ENCODE assay signal across 17 mouse cellular contexts in the genomic region with DNA sequence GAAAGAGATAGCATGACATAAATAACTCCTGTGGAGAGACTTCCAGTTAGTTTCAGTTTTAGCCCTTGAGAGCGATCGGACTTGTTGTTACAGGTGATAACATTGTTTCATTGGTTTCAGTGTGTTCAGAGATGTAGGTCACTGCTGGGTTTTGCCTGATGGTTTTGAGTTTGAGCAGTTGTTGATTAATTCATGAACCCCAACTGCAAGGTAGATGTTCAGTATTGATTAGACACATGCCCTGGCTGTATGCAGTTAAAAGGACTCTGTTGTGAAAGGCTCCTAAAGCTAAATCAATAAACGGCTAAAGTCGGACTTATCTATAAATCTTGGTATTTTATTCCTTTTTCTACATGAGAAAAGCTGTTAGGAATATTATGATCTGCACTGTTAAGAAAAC.
DNase-seq lines count a peak whose midpoint lies in the region; ATAC-seq and TF ChIP-seq lines count a peak whose summit lies in the region.
"Had no signal": no experiment of that assay in that cellular context is flagged by ENCODE, and none has a peak within 500 bp of the region (broad histone marks: within the 10 kb centered on the region; RNA-seq: fewer than 3 reads in every experiment).

No protein-coding gene starts in this region.

- intact Hi-C loops in heart, postnatal 36 days (cut with DNase I): no loop called here

- no peak for TF ChIP-seq POLR2A in liver, adult 2 months (IDR thresholded peaks at IDR 0.05; ENCODE audit: extremely low read depth, insufficient read depth, low read length)

- H3K4me1 ChIP-seq in heart, embryonic 13.5 days: peaks cover 51% of the 10 kb centered on the region
- peaks cover 43% of the 10 kb centered on the region for H3K4me1 ChIP-seq in heart, embryonic 16.5 days (ENCODE audit: control insufficient read depth, insufficient read depth, low read length)
- peaks cover 32% of the 10 kb centered on the region for H3K4me1 ChIP-seq in liver, adult 2 months (ENCODE audit: control insufficient read depth, insufficient read depth, low read length)
- H3K4me1 ChIP-seq in liver, embryonic 12.5 days: peaks cover 27% of the 10 kb centered on the region

- H3K9ac ChIP-seq in heart, embryonic 13.5 days: 0 out of 2 replicates have a peak overlapping the region, but pooled peaks have one; percentile 61
- H3K9ac ChIP-seq in heart, embryonic 16.5 days (ENCODE audit: low read length): peak overlapping the region; percentile 11; the same call in 1 of the 2 replicates
- no peak overlapping the region for H3K9ac ChIP-seq in liver, adult 2 months (ENCODE audit: low read depth, low read length)
- no peak overlapping the region for H3K9ac ChIP-seq in liver, embryonic 12.5 days
- H3K9ac ChIP-seq: embryonic facial prominence, embryonic 12.5 days; embryonic facial prominence, embryonic 15.5 days; forebrain, postnatal 0 days; hindbrain, embryonic 14.5 days had no signal

- no peak for TF ChIP-seq CTCF in liver, adult 2 months (IDR thresholded peaks at IDR 0.05; ENCODE audit: low read depth, low read length)

- ATAC-seq in heart, embryonic 13.5 days (ENCODE audit: extremely low read depth, insufficient number of reproducible peaks, low FRiP score, low TSS enrichment): no peak
- no peak for ATAC-seq in heart, embryonic 16.5 days (replicated peaks; ENCODE audit: extremely low read depth, insufficient read depth, low FRiP score)
- ATAC-seq in liver, embryonic 12.5 days: no peak
- ATAC-seq: CD4-positive, CD25-positive, alpha-beta regulatory T cell, adult 4 months; forebrain, embryonic 14.5 days; forebrain, postnatal 0 days; hindbrain, postnatal 0 days; inflammation-experienced regulatory T-cells, adult 6 months had no signal

- H3K4me3 ChIP-seq in heart, embryonic 13.5 days: peak overlapping the region; percentile 19
- H3K4me3 ChIP-seq in heart, embryonic 16.5 days (ENCODE audit: low read length): peak overlapping the region; percentile 21; the same call in 1 of the 2 replicates
- H3K4me3 ChIP-seq in liver, adult 2 months (ENCODE audit: insufficient read depth, low read depth, low read length): no peak overlapping the region
- H3K4me3 ChIP-seq in liver, embryonic 12.5 days: no peak overlapping the region
- H3K4me3 ChIP-seq: embryonic facial prominence, embryonic 12.5 days; embryonic facial prominence, embryonic 15.5 days; gastrocnemius, adult 2 months had no signal

- DNase-seq in heart, postnatal 36 days: no peak
- no peak for DNase-seq in heart, adult 9 months (ENCODE audit: low spot score in 2 of 2)
- peak; percentile 95 for DNase-seq in liver, adult 2 months (ENCODE audit: extremely low read depth, low read depth, low spot score)
- DNase-seq: forebrain, postnatal 0 days; kidney, adult 11 months; kidney, adult 8-10 months had no signal

- H3K4me2 ChIP-seq in heart, embryonic 13.5 days: peak overlapping the region; percentile 58
- peak overlapping the region; percentile 62 for H3K4me2 ChIP-seq in heart, embryonic 16.5 days (ENCODE audit: low read depth, low read length)
- no peak overlapping the region for H3K4me2 ChIP-seq in liver, embryonic 12.5 days
- H3K4me2 ChIP-seq: embryonic facial prominence, embryonic 12.5 days; embryonic facial prominence, embryonic 15.5 days; hindbrain, embryonic 14.5 days had no signal

- 50% methylated on average over 4 of the region's 4 CpGs for WGBS in heart, embryonic 13.5 days
- WGBS in heart, embryonic 16.5 days: 60% methylated on average over 4 of the region's 4 CpGs
- 19% methylated on average over 4 of the region's 4 CpGs for WGBS in liver, adult 2 months
- WGBS in liver, embryonic 12.5 days (ENCODE audit: insufficient replicate concordance): 73% methylated on average over 4 of the region's 4 CpGs

- no peaks in the 10 kb centered on the region for H3K9me3 ChIP-seq in heart, embryonic 13.5 days
- peaks cover 3% of the 10 kb centered on the region for H3K9me3 ChIP-seq in heart, embryonic 16.5 days (replicated peaks; ENCODE audit: control insufficient read depth, low read length)
- no peaks in the 10 kb centered on the region for H3K9me3 ChIP-seq in liver, embryonic 12.5 days (replicated peaks)
- H3K9me3 ChIP-seq: embryonic facial prominence, embryonic 12.5 days; embryonic facial prominence, embryonic 15.5 days had no signal

- no peaks in the 10 kb centered on the region for H3K36me3 ChIP-seq in heart, embryonic 13.5 days
- H3K36me3 ChIP-seq in heart, embryonic 16.5 days (ENCODE audit: control insufficient read depth, insufficient read depth): peaks cover 3% of the 10 kb centered on the region
- H3K36me3 ChIP-seq in liver, adult 2 months (ENCODE audit: control insufficient read depth, insufficient read depth, low read length): no peaks in the 10 kb centered on the region
- 0 out of 2 replicates have a peak, but pooled peaks cover 3% of the 10 kb centered on the region for H3K36me3 ChIP-seq in liver, embryonic 12.5 days
- H3K36me3 ChIP-seq: embryonic facial prominence, embryonic 12.5 days; embryonic facial prominence, embryonic 15.5 days had no signal

- no peaks in the 10 kb centered on the region for H3K27me3 ChIP-seq in heart, embryonic 13.5 days (replicated peaks)
- H3K27me3 ChIP-seq in heart, embryonic 16.5 days (ENCODE audit: control insufficient read depth, insufficient read depth, low read length): no peaks in the 10 kb centered on the region
- H3K27me3 ChIP-seq in liver, adult 2 months (ENCODE audit: control insufficient read depth, insufficient read depth, low read length): no peaks in the 10 kb centered on the region
- no peaks in the 10 kb centered on the region for H3K27me3 ChIP-seq in liver, embryonic 12.5 days (replicated peaks)
- H3K27me3 ChIP-seq: embryonic facial prominence, embryonic 12.5 days; embryonic facial prominence, embryonic 15.5 days had no signal

- peak overlapping the region; percentile 59 for H3K27ac ChIP-seq in heart, embryonic 13.5 days (replicated peaks)
- peak overlapping the region; percentile 40 for H3K27ac ChIP-seq in heart, embryonic 16.5 days (ENCODE audit: low read length)
- peak overlapping the region; percentile 48 for H3K27ac ChIP-seq in liver, adult 2 months (replicated peaks; ENCODE audit: insufficient read depth, low read depth, low read length)
- H3K27ac ChIP-seq in liver, embryonic 12.5 days: no peak overlapping the region
- H3K27ac ChIP-seq: embryonic facial prominence, embryonic 12.5 days; embryonic facial prominence, embryonic 15.5 days; hindbrain, embryonic 14.5 days; hindbrain, postnatal 0 days had no signal

- peaks cover 16% of the 10 kb centered on the region for H3K79me2 ChIP-seq in liver, adult 2 months (ENCODE audit: control insufficient read depth, insufficient read depth, low read length)

Comparison
In these comparisons a context has a peak if more than half of its experiments do, and no peak if none do; other contexts are left out.
1. H3K4me3 ChIP-seq: peak in heart, embryonic 13.5 days (single experiment) and heart, embryonic 16.5 days (single experiment); none in liver, adult 2 months (single experiment) and liver, embryonic 12.5 days (single experiment).
2. H3K9ac ChIP-seq: peak in heart, embryonic 13.5 days (single experiment) and heart, embryonic 16.5 days (single experiment); none in liver, adult 2 months (single experiment) and liver, embryonic 12.5 days (single experiment).